Mouse (Mus musculus): ENCODE results near the gene Cmya5. TPM values are rescaled to one million over a fixed set of nuclear protein-coding genes. Genes with fewer than 3 reads are reported as not detected.

Gene Cmya5
- total RNA-seq, 4 experiments from 2014 or later = 1,379 to 2,047 (median 1,612) TPM

DNA sequence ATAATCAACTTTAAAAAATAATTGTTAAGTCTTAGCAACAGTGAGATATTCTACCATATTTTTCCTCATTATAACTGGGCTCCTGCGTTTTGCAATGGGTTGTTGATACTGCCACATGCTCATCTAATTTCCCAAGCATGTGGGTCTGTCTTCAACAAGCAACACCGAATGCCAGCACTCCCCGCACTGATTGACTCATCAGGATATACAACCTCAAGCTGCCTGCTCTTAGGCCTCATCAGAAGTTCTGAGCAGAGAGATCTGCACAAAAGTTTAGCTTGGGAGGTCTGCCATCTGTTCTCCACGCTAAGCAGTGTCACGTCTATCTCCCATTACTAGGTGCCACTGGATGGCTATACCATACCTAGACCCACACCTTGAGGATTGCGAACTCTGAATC lies 76.2 kb downstream of the Cmya5 start:
- no peak for DNase-seq (ENCODE audit: low spot score in 2 of 2)

GRCm38 (mm10) chr13:93062860-93063636 lies 81.5 kb downstream of the Cmya5 start:
- peak; percentile 25 to 55 for DNase-seq (ENCODE audit: low spot score in 2 of 2)

- no peak for DNase-seq (ENCODE audit: low spot score in 2 of 2)
Observed at GRCm38 (mm10) chr13:93061311-93061710, 83.2 kb downstream of the Cmya5 start.

DNA sequence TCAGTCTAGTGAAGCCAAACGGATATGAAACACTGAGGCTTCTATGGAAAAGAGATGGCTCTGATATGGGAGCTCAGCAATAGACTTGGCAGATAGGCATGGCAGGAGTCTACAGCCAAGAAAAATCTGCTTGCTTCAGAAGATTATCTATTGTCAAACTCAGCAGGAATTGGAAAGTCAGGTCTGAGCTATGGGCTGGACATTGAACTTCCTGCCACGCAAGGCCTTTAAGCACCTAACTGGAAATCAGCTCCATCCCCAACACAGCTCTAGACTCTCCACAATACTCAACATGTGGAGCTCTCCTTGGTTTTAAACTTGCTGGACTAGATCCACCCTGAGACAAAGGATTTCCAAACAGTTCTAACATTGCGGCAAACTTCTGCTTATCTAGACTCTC lies 84.1 kb downstream of the Cmya5 start:
- DNase-seq (ENCODE audit: low spot score in 2 of 2) = no peak

- DNase-seq (ENCODE audit: low spot score in 2 of 2) = no peak
Observed at GRCm38 (mm10) chr13:93058551-93059011, 85.9 kb downstream of the Cmya5 start.

DNA sequence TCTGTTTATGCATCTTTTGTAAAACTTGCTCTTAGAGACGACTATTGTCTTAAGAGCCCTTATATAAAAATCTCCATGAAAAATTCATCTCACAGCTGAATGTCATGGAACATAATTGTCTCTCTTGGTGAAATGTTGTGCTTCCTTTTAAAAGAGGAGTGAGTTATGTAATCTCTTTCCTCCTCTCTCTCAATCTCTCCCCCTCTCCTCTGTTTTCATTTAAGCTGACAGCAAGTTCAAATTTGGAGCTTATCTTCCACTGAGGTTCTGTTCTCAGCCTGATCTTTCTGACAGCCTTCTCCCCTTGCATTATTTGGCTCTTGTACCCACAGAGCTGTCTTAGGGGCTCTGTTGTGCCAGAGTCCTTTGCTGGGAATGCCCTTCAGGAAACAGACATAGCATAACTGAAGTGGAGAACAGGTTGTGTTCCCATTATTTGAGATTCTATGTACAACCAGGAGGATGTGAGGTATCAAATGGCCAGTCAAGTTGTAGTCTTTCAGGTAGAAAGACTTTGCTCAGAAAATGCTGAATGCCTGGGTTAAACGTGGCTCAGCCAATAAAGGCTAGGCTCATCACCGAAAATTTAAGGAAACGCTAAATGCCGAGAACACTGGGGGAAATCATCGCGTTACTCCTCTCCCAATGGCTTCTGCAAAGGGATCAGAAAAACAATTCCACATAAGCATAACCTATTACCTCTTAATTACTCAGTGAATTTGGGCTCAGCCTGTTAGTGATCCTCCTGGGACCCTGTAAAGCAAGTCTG lies 86.8 kb downstream of the Cmya5 start:
- no peak for DNase-seq (ENCODE audit: low spot score in 2 of 2)

DNA sequence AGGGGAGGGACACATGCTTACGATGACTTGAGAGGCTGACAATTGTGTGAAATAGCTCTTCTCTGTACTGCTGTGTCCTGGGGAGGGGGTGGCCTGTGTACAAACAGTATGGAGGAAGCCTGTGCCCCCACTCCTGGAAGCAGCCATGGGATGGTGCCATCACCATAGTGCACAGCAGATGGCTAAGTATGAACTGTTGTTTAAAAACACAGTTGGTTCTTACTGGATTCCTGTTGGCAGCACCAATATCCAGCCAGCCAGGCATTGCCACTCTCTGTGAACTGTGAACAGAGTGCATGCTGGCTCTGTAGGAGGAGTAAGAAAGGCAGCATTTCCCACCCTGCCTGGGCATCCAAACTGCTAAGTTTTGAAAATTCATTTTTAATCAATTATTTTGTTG lies 88.4 kb downstream of the Cmya5 start:
- no peak for DNase-seq (ENCODE audit: low spot score in 2 of 2)

DNA sequence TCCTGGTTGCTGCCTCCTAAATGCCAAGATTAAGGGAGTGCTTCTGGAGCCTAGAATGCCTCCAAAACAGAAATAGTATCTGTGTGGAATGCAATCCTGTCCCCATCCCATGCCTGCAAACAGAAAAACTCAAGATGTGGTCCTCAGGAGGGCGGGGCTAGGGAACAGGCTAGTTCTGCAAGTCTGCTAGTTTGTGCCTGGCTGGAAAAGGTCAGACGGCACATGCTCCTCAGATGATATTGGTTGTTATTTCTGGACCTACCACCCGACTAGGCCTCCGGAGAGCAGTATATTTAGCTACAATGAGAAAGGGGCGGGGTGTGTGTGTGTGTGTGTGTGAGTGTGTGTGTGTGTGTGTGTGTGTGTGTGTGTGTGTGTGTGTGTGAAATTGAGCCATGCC lies 93.0 kb downstream of the Cmya5 start:
- peak; percentile 46 to 76 for DNase-seq (ENCODE audit: low spot score in 2 of 2)

DNA sequence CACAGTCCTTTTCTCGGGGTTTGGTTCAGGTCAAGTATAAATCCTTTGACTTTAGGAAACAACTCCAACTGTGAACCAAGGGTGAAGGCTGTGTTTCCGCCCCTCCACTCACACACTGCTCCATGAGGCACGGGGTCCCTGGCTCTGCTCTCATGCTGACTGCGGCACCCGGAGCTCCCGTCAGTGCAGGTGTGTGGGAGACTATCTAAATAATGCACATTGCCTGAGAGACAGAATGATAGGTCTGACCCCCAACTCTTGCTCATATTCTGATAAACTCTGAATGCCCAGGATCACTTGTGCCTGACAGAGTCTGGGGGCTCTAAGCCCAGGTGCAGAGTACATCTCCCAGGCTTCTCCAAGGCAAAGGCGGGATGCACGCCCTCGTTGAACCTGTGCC lies 103.5 kb downstream of the Cmya5 start:
- DNase-seq (ENCODE audit: low spot score in 2 of 2) = no peak

GRCm38 (mm10) chr13:93036218-93036617 lies 108.3 kb downstream of the Cmya5 start:
- DNase-seq (ENCODE audit: low spot score in 2 of 2) = no peak

- DNase-seq (ENCODE audit: low spot score in 2 of 2) = no peak
Observed at GRCm38 (mm10) chr13:93029337-93029736, 115.2 kb downstream of the Cmya5 start.

GRCm38 (mm10) chr13:93024837-93025236 lies 119.7 kb downstream of the Cmya5 start:
- DNase-seq (ENCODE audit: low spot score in 2 of 2) = no peak

DNA sequence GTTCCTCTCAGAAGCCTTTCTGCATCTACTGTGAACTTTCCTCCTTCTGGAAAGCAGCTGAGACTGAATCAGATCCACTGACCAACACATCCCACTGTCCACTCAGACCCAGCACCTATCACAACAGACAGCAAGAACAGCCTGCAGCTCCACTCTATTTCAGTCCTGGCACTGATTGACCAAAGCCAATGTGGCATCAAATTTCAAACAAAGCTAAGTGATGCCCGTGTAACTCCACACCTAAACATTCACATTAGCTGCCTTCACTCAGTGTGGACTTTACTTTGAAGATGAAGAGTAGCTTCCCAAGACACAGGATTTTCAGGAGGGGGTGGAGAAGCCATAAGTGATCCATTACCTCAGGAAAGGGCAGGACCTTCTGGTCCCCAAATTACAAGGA lies 122.4 kb downstream of the Cmya5 start:
- no peak for DNase-seq (ENCODE audit: low spot score in 2 of 2)

- DNase-seq (ENCODE audit: low spot score in 2 of 2) = peak; percentile 39 to 64
Observed at GRCm38 (mm10) chr13:93012952-93013351, 131.6 kb downstream of the Cmya5 start.

GRCm38 (mm10) chr13:93011315-93011714 lies 133.2 kb downstream of the Cmya5 start:
- no peak for DNase-seq (ENCODE audit: low spot score in 2 of 2)

GRCm38 (mm10) chr13:93010524-93010923 lies 134.0 kb downstream of the Cmya5 start:
- DNase-seq (ENCODE audit: low spot score in 2 of 2) = no peak

GRCm38 (mm10) chr13:93007078-93007477 lies 137.4 kb downstream of the Cmya5 start:
- DNase-seq (ENCODE audit: low spot score in 2 of 2) = no peak

DNA sequence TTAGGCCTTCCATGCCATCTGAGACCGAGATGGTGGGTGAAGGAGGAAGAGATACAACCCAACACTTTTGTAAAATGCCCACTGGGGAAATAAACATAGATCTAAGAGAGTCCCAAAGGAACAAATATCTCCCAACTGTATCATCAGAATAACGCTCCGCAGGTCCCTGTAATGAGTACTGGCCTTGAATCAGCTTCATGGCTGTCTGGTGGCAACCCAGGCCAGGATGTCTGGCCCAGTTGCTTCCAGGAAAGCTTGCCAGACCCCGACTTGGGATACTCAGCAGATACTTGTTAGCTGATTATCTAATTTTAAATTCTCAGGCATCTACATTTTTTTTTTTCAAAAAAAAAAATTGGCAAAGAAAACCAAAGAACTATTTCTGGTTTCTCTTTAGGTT lies 138.2 kb downstream of the Cmya5 start:
- peak in 1 of 2 experiments; percentile 52 for DNase-seq (ENCODE audit: low spot score in 2 of 2)

- no peak for DNase-seq (ENCODE audit: low spot score in 2 of 2)
Observed at GRCm38 (mm10) chr13:93004003-93004402, 140.5 kb downstream of the Cmya5 start.

DNA sequence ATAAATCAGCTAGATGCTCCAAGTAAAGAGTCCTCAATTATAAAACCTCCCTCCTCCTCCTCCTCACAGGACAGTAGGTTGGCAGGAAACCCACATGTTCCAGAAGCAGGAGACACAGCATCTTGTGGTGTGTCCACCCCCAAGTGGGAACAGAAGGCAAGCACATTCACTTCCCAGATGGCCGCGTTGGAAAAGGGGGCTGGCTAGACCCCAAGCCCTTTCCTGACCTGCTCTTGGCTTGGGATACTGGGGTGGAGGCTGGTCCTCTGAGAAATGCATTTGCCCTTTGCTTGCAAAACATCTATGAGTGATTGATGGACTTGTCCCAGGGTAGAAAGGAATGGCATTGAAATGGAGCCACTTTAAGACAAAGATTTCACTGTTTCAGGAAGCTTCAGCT lies 142.1 kb downstream of the Cmya5 start:
- DNase-seq (ENCODE audit: low spot score in 2 of 2) = peak; percentile 60 to 62

GRCm38 (mm10) chr13:93000640-93001351 lies 143.7 kb downstream of the Cmya5 start:
- DNase-seq (ENCODE audit: low spot score in 2 of 2) = peak; percentile 45 to 60

GRCm38 (mm10) chr13:92999860-93000259 lies 144.7 kb downstream of the Cmya5 start:
- no peak for DNase-seq (ENCODE audit: low spot score in 2 of 2)

Measured in gastrocnemius, adult 8-10 months (tissue).